Mouse (Mus musculus): ENCODE measurements at regions not wholly inside any gene's neighbourhood (a gene's known extent, or its start where the extent isn't known, plus 50 kb on each side); places are given as distances from the start of the nearest gene placed in this dataset.

GRCm38 (mm10) chr13:44128506-44129274 lies 344.1 kb downstream of the Cd83 start:
- Histone ChIP-seq H3K36me3 (no peaks in the 10 kb centered on the region), H3K9ac (replicated peaks) (no peak overlapping the region), H3K9me3 (no peaks in the 10 kb centered on the region), H3K27ac (replicated peaks) (no peak overlapping the region), H3K27me3 (no peaks in the 10 kb centered on the region), H3K4me1 (peaks cover 14% of the 10 kb centered on the region), H3K4me3 (no peak overlapping the region), H3K4me2 (replicated peaks) (no peak overlapping the region)
- WGBS: 89% methylated on average over 16 of the region's 16 CpGs
- ATAC-seq (ENCODE audit: low FRiP score, low read depth): no peak

GRCm38 (mm10) chr13:44131916-44132315 lies 347.3 kb downstream of the Cd83 start:
- no peak overlapping the region for H3K4me3 ChIP-seq
- no peak overlapping the region for H3K4me2 ChIP-seq (replicated peaks)
- H3K27ac ChIP-seq (replicated peaks): no peak overlapping the region
- no peak for ATAC-seq (ENCODE audit: low FRiP score, low read depth)
- no peaks in the 10 kb centered on the region for H3K27me3 ChIP-seq
- H3K4me1 ChIP-seq: peaks cover 6% of the 10 kb centered on the region; the same call in 1 of the 2 replicates
- no peak overlapping the region for H3K9ac ChIP-seq (replicated peaks)
- 87% methylated on average over 5 of the region's 5 CpGs for WGBS
- no peaks in the 10 kb centered on the region for H3K36me3 ChIP-seq
- H3K9me3 ChIP-seq: no peaks in the 10 kb centered on the region

GRCm38 (mm10) chr13:44132510-44132909 lies 347.9 kb downstream of the Cd83 start:
- Histone ChIP-seq H3K9ac (replicated peaks) (no peak overlapping the region), H3K9me3 (no peaks in the 10 kb centered on the region), H3K4me3 (no peak overlapping the region), H3K4me1 (peaks cover 6% of the 10 kb centered on the region; the same call in 1 of the 2 replicates), H3K4me2 (replicated peaks) (no peak overlapping the region), H3K36me3 (no peaks in the 10 kb centered on the region), H3K27ac (replicated peaks) (no peak overlapping the region), H3K27me3 (no peaks in the 10 kb centered on the region)
- ATAC-seq (ENCODE audit: low FRiP score, low read depth): no peak
- WGBS: 91% methylated on average over 4 of the region's 4 CpGs

- Histone ChIP-seq H3K4me3 (no peak overlapping the region), H3K27ac (replicated peaks) (no peak overlapping the region), H3K9ac (replicated peaks) (no peak overlapping the region), H3K9me3 (no peaks in the 10 kb centered on the region), H3K4me1 (peaks cover 6% of the 10 kb centered on the region; the same call in 1 of the 2 replicates), H3K36me3 (no peaks in the 10 kb centered on the region), H3K27me3 (no peaks in the 10 kb centered on the region), H3K4me2 (replicated peaks) (no peak overlapping the region)
- ATAC-seq (ENCODE audit: low FRiP score, low read depth): no peak
- WGBS: 61% methylated on average over 9 of the region's 9 CpGs
Measured at GRCm38 (mm10) chr13:44133436-44133835, 348.9 kb downstream of the Cd83 start.

- Histone ChIP-seq H3K27me3 (no peaks in the 10 kb centered on the region), H3K4me2 (replicated peaks) (no peak overlapping the region), H3K4me3 (no peak overlapping the region), H3K4me1 (no peaks in the 10 kb centered on the region), H3K9ac (replicated peaks) (no peak overlapping the region), H3K27ac (replicated peaks) (no peak overlapping the region), H3K36me3 (no peaks in the 10 kb centered on the region), H3K9me3 (peaks cover 9% of the 10 kb centered on the region)
- ATAC-seq (ENCODE audit: low FRiP score, low read depth): no peak
- 65% methylated on average over 5 of the region's 5 CpGs for WGBS
Measured at GRCm38 (mm10) chr13:44141181-44141580, 356.6 kb downstream of the Cd83 start.

- no peak overlapping the region for H3K4me3 ChIP-seq
- ATAC-seq (ENCODE audit: low FRiP score, low read depth): no peak
Measured at GRCm38 (mm10) chr13:44145441-44145840, 360.9 kb downstream of the Cd83 start.

GRCm38 (mm10) chr13:44147841-44148240 lies 363.3 kb downstream of the Cd83 start:
- H3K27me3 ChIP-seq: no peaks in the 10 kb centered on the region
- H3K4me3 ChIP-seq: no peak overlapping the region
- no peak overlapping the region for H3K4me2 ChIP-seq (replicated peaks)
- no peak for ATAC-seq (ENCODE audit: low FRiP score, low read depth)
- H3K4me1 ChIP-seq: no peaks in the 10 kb centered on the region
- H3K9ac ChIP-seq (replicated peaks): no peak overlapping the region
- no peaks in the 10 kb centered on the region for H3K36me3 ChIP-seq
- 78% methylated on average over 5 of the region's 5 CpGs for WGBS
- peaks cover 9% of the 10 kb centered on the region for H3K9me3 ChIP-seq
- no peak overlapping the region for H3K27ac ChIP-seq (replicated peaks)

More at GRCm38 (mm10) chr13:44145441-44145840, 360.9 kb downstream of the Cd83 start:
- H3K27ac ChIP-seq (replicated peaks): no peak overlapping the region
- H3K27me3 ChIP-seq: no peaks in the 10 kb centered on the region
- H3K4me1 ChIP-seq: no peaks in the 10 kb centered on the region
- WGBS: 92% methylated on average over 4 of the region's 4 CpGs
- H3K36me3 ChIP-seq: no peaks in the 10 kb centered on the region
- no peak overlapping the region for H3K9ac ChIP-seq (replicated peaks)
- H3K4me2 ChIP-seq (replicated peaks): no peak overlapping the region
- peaks cover 9% of the 10 kb centered on the region for H3K9me3 ChIP-seq

GRCm38 (mm10) chr13:44149499-44149898 lies 364.9 kb downstream of the Cd83 start:
- Histone ChIP-seq H3K9ac (replicated peaks) (no peak overlapping the region), H3K4me3 (no peak overlapping the region), H3K36me3 (no peaks in the 10 kb centered on the region), H3K9me3 (peaks cover 4% of the 10 kb centered on the region), H3K4me1 (no peaks in the 10 kb centered on the region), H3K4me2 (replicated peaks) (no peak overlapping the region), H3K27ac (replicated peaks) (no peak overlapping the region), H3K27me3 (no peaks in the 10 kb centered on the region)
- WGBS: 95% methylated on average over 3 of the region's 3 CpGs
- no peak for ATAC-seq (ENCODE audit: low FRiP score, low read depth)

- H3K4me2 ChIP-seq (replicated peaks): no peak overlapping the region
- H3K4me3 ChIP-seq: no peak overlapping the region
- no peak for ATAC-seq (ENCODE audit: low FRiP score, low read depth)
- H3K9ac ChIP-seq (replicated peaks): no peak overlapping the region
- WGBS: 94% methylated on average over 6 of the region's 6 CpGs
- no peaks in the 10 kb centered on the region for H3K9me3 ChIP-seq
- no peak overlapping the region for H3K27ac ChIP-seq (replicated peaks)
- H3K27me3 ChIP-seq: peaks cover under 1% of the 10 kb centered on the region; the same call in 1 of the 2 replicates
- H3K4me1 ChIP-seq: no peaks in the 10 kb centered on the region
- H3K36me3 ChIP-seq: no peaks in the 10 kb centered on the region
Measured at GRCm38 (mm10) chr13:44151526-44151925, 367.0 kb downstream of the Cd83 start.

GRCm38 (mm10) chr13:44152806-44153613 lies 368.4 kb downstream of the Cd83 start:
- no peak overlapping the region for H3K27ac ChIP-seq (replicated peaks)
- H3K4me2 ChIP-seq (replicated peaks): no peak overlapping the region
- no peaks in the 10 kb centered on the region for H3K36me3 ChIP-seq
- no peaks in the 10 kb centered on the region for H3K9me3 ChIP-seq
- ATAC-seq (ENCODE audit: low FRiP score, low read depth): no peak
- H3K27me3 ChIP-seq: peaks cover 3% of the 10 kb centered on the region; the same call in 1 of the 2 replicates
- no peak overlapping the region for H3K4me3 ChIP-seq
- H3K9ac ChIP-seq (replicated peaks): no peak overlapping the region
- no peaks in the 10 kb centered on the region for H3K4me1 ChIP-seq
- 86% methylated on average over 10 of the region's 10 CpGs for WGBS

GRCm38 (mm10) chr13:44153784-44154183 lies 369.2 kb downstream of the Cd83 start:
- Histone ChIP-seq H3K9me3 (no peaks in the 10 kb centered on the region), H3K4me3 (no peak overlapping the region), H3K27ac (replicated peaks) (no peak overlapping the region), H3K4me1 (no peaks in the 10 kb centered on the region), H3K9ac (replicated peaks) (no peak overlapping the region), H3K4me2 (replicated peaks) (no peak overlapping the region), H3K36me3 (no peaks in the 10 kb centered on the region), H3K27me3 (peaks cover 3% of the 10 kb centered on the region; the same call in 1 of the 2 replicates)
- WGBS: 93% methylated on average over 5 of the region's 5 CpGs
- ATAC-seq (ENCODE audit: low FRiP score, low read depth): no peak

- Histone ChIP-seq H3K27ac (replicated peaks) (no peak overlapping the region), H3K36me3 (no peaks in the 10 kb centered on the region), H3K27me3 (peaks cover 3% of the 10 kb centered on the region; the same call in 1 of the 2 replicates), H3K9me3 (no peaks in the 10 kb centered on the region), H3K4me1 (no peaks in the 10 kb centered on the region), H3K4me2 (replicated peaks) (no peak overlapping the region), H3K9ac (replicated peaks) (no peak overlapping the region), H3K4me3 (no peak overlapping the region)
- WGBS: 82% methylated on average over 4 of the region's 4 CpGs
- ATAC-seq (ENCODE audit: low FRiP score, low read depth): no peak
Measured at GRCm38 (mm10) chr13:44155956-44156355, 371.4 kb downstream of the Cd83 start.

Data from midbrain, embryonic 12.5 days (tissue).